8 mouse cellular contexts compared by ENCODE assay signal in the genomic region with DNA sequence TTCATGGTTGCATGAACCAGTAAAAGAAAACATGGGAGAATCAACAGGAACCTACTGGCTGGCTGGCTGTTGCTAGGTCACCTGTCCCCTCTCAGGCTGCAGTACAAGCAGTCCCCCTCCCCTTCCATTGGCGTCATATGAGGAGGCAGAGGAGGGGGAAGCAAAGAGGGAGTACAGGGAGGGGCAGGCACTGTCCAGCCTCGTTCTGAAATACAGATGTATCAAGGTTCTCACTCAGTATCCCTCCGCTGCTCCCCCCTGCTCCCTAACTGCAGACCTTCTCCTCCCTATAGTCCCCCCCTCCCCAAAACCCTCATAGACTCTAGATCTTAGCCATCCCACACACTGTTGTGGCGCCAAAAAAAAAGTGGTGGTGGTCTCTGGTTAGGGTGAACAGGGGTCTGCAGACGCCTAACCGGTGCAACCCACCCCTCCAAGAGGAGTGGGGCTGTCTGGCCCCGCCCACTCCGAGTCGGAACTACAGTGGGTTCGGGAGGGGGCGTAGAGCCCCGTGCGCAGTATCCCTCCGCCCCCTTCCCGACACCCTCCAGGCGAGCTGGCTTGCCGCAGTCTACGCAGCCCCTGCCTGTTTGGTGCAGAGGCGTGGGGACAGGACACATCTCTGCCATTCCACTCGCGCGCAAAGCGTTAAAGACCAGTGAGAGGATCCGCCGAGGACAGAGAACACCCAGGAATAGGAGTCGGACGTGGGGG. TPM values are rescaled to one million over a fixed set of nuclear protein-coding genes. Genes with fewer than 3 reads are reported as not detected.
A peak's percentile ranks its signal among the peaks of the same experiment; 100 is the strongest.
DNase-seq lines count a peak whose midpoint lies in the region; ATAC-seq and TF ChIP-seq lines count a peak whose summit lies in the region.
"Not testable (repeated sequence)": the region's sequence is repeated elsewhere in the genome, so short reads cannot be mapped to it uniquely, and the experiment has no call there.

No protein-coding gene starts in this region.

- not testable (repeated sequence) for H3K9me3 ChIP-seq in ES-E14 (ENCODE audit: control insufficient read depth, insufficient read depth, low read depth, low read length); forebrain, postnatal 0 days (ENCODE audit: low read length); hindbrain, embryonic 11.5 days (ENCODE audit: control insufficient read depth, low read length); liver, embryonic 14.5 days (ENCODE audit: control insufficient read depth, low read length); stomach, postnatal 0 days (ENCODE audit: control insufficient read depth, low read length)

- not testable (repeated sequence) for H3K27ac ChIP-seq in ES-E14 (ENCODE audit: insufficient read depth, low read depth, low read length, poor library complexity, severe bottlenecking); hindbrain, embryonic 11.5 days (ENCODE audit: low read depth, low read length); liver, embryonic 14.5 days; stomach, postnatal 0 days (replicated peaks)
- H3K27ac ChIP-seq in forebrain, postnatal 0 days (ENCODE audit: low read depth, low read length), result peak overlapping the region; percentile 78

- H3K9ac ChIP-seq in ES-E14 (ENCODE audit: insufficient read depth, low read depth, low read length, poor library complexity, severe bottlenecking), result peak overlapping the region; percentile 75
- H3K9ac ChIP-seq in forebrain, postnatal 0 days, result peak overlapping the region; percentile 68
- H3K9ac ChIP-seq in hindbrain, embryonic 11.5 days (ENCODE audit: low read depth, low read length), result peak overlapping the region; percentile 62
- not testable (repeated sequence) for H3K9ac ChIP-seq in liver, embryonic 14.5 days (replicated peaks)
- H3K9ac ChIP-seq in stomach, postnatal 0 days (ENCODE audit: low read length), result peak overlapping the region; percentile 51; the same call in 1 of the 2 replicates

- peak overlapping the region; percentile 50 for H3K4me2 ChIP-seq in forebrain, postnatal 0 days (ENCODE audit: low read depth)
- peak overlapping the region; percentile 63 for H3K4me2 ChIP-seq in hindbrain, embryonic 11.5 days (replicated peaks; ENCODE audit: low read depth, low read length)
- peak overlapping the region; percentile 53 for H3K4me2 ChIP-seq in liver, embryonic 14.5 days (ENCODE audit: low read depth)
- H3K4me2 ChIP-seq in stomach, postnatal 0 days (replicated peaks; ENCODE audit: low read depth), result peak overlapping the region; percentile 66

- H3K4me1 ChIP-seq in ES-E14 (ENCODE audit: control insufficient read depth in 2 of 2, insufficient read depth in 2 of 2, low read length in 2 of 2, poor library complexity in 1 of 2); forebrain, postnatal 0 days (ENCODE audit: insufficient read depth); hindbrain, embryonic 11.5 days (replicated peaks; ENCODE audit: control insufficient read depth, insufficient read depth, low read length); liver, embryonic 14.5 days (replicated peaks; ENCODE audit: control insufficient read depth in 2 of 2, insufficient read depth in 2 of 2, low read length in 1 of 2); stomach, postnatal 0 days (replicated peaks; ENCODE audit: control insufficient read depth, insufficient read depth): not testable (repeated sequence)

- not testable (repeated sequence) for TF ChIP-seq EP300 in liver, embryonic 14.5 days (IDR thresholded peaks at IDR 0.05; ENCODE audit: low read depth); stomach, postnatal 0 days (optimal IDR thresholded peaks at IDR 0.05)

- peak; percentile 91 for ATAC-seq in forebrain, postnatal 0 days
- peak; percentile 94 for ATAC-seq in hindbrain, embryonic 11.5 days (ENCODE audit: low FRiP score)
- ATAC-seq in liver, embryonic 14.5 days (ENCODE audit: insufficient read depth), result peak; percentile 64
- ATAC-seq in stomach, postnatal 0 days (ENCODE audit: low FRiP score, low TSS enrichment), result peak; percentile 84

- H3K27me3 ChIP-seq in forebrain, postnatal 0 days (ENCODE audit: insufficient read depth, low read length); hindbrain, embryonic 11.5 days (ENCODE audit: control insufficient read depth, insufficient read depth, low read length); liver, embryonic 14.5 days (ENCODE audit: control insufficient read depth, insufficient read depth, low read length); stomach, postnatal 0 days (ENCODE audit: control insufficient read depth, insufficient read depth, low read length): not testable (repeated sequence)

- not testable (repeated sequence) for TF ChIP-seq CTCF in forebrain, postnatal 0 days (IDR thresholded peaks at IDR 0.05; ENCODE audit: low read depth); liver, embryonic 14.5 days (IDR thresholded peaks at IDR 0.05; ENCODE audit: low read depth); stomach, postnatal 0 days (IDR thresholded peaks at IDR 0.05; ENCODE audit: low read depth)

- WGBS in forebrain, postnatal 0 days, result 36% methylated on average over 25 of the region's 27 CpGs
- whole genome bisulfite sequencing in hindbrain, embryonic 11.5 days, result 23% methylated on average over 20 of the region's 27 CpGs
- 8% methylated on average over 22 of the region's 27 CpGs for WGBS in liver, embryonic 14.5 days (ENCODE audit: insufficient replicate concordance)
- 10% methylated on average over 16 of the region's 27 CpGs for WGBS in stomach, postnatal 0 days

- in situ Hi-C loops in ES-E14 (cut with MboI; ENCODE audit: low sequenced_read_pairs in 2 of 2, unreplicated experiment in 2 of 2), result not testable (repeated sequence)

- peak overlapping the region; percentile 78 to 81 for H3K4me3 ChIP-seq in ES-E14 (ENCODE audit: insufficient read depth in 1 of 2, low read depth in 1 of 2, low read length in 2 of 2, poor library complexity in 1 of 2, severe bottlenecking in 1 of 2)
- H3K4me3 ChIP-seq in forebrain, postnatal 0 days (ENCODE audit: low read depth, low read length), result peak overlapping the region; percentile 53
- H3K4me3 ChIP-seq in hindbrain, embryonic 11.5 days (ENCODE audit: low read depth, low read length), result peak overlapping the region; percentile 53
- peak overlapping the region; percentile 41 to 46 for H3K4me3 ChIP-seq in liver, embryonic 14.5 days (ENCODE audit: insufficient read depth in 1 of 2, low read depth in 2 of 2, low read length in 2 of 2)
- H3K4me3 ChIP-seq in stomach, postnatal 0 days (ENCODE audit: low read depth, low read length), result peak overlapping the region; percentile 45

- H3K36me3 ChIP-seq in ES-E14 (ENCODE audit: control insufficient read depth, insufficient read depth, low read length, poor library complexity, severe bottlenecking); hindbrain, embryonic 11.5 days (ENCODE audit: control insufficient read depth, insufficient read depth, low read length); liver, embryonic 14.5 days (replicated peaks; ENCODE audit: control insufficient read depth, insufficient read depth, low read depth); stomach, postnatal 0 days (ENCODE audit: control insufficient read depth, insufficient read depth, low read length): not testable (repeated sequence)
- peaks cover 13% of the 10 kb centered on the region for H3K36me3 ChIP-seq in forebrain, postnatal 0 days (ENCODE audit: insufficient read depth)

- DNase-seq in ES-E14 (ENCODE audit: low read depth, low spot score), result peak; percentile 29
- peak; percentile 47 for DNase-seq in cerebellum, adult 8-10 months
- peak; percentile 85 for DNase-seq in forebrain, postnatal 0 days
- DNase-seq in hindbrain, embryonic 11.5 days (ENCODE audit: low spot score), result peak; percentile 60
- peak; percentile 49 to 58 for DNase-seq in layer of hippocampus, adult 18-20 months (ENCODE audit: low spot score in 2 of 2)
- DNase-seq in liver, embryonic 14.5 days (ENCODE audit: low read depth in 3 of 3, low spot score in 3 of 3), result not testable (repeated sequence)
- peak; percentile 52 for DNase-seq in neural tube, embryonic 10.5 days (ENCODE audit: extremely low spot score, low spot score)
- peak; percentile 36 for DNase-seq in stomach, postnatal 0 days (ENCODE audit: low spot score)

RNA-seq across cellular contexts. Expression of a gene that starts 1.6 kb away (rescaled TPM):
- total RNA-seq in ES-E14 (2012; rRNA removed), result 8.8 and 15.0 TPM in 2 replicates
- 68.0 and 86.0 TPM in 2 replicates for total RNA-seq in forebrain, postnatal 0 days (2014; rRNA removed)
- 79.9 and 99.6 TPM in 2 replicates for polyA plus RNA-seq in forebrain, postnatal 0 days (2015; fragmentation: Nextera tagmentation; extraction: Ambion mirVana)
- polyA plus RNA-seq in hindbrain, embryonic 11.5 days (2014; fragmentation: Nextera tagmentation; extraction: Ambion mirVana), result 72.1 and 73.3 TPM in 2 replicates
- 10 to 100 TPM; 67.0 to 73.8 TPM for total RNA-seq in layer of hippocampus, adult 18-20 months (2021)
- polyA plus RNA-seq in liver, embryonic 14.5 days (2012; rRNA removed), result 3.1 and 5.8 TPM in 2 replicates
- 8.7 and 10.3 TPM in 2 replicates for polyA plus RNA-seq in liver, embryonic 14.5 days (2014; fragmentation: Nextera tagmentation; extraction: Ambion mirVana)
- 16.1 and 16.6 TPM in 2 replicates for polyA plus RNA-seq in stomach, postnatal 0 days (2015; fragmentation: Nextera tagmentation; extraction: Ambion mirVana)

RNA-seq across cellular contexts. Expression of a gene that starts 43.1 kb away (rescaled TPM):
- 11.8 and 16.3 TPM in 2 replicates for total RNA-seq in ES-E14 (2012; rRNA removed)
- total RNA-seq in forebrain, postnatal 0 days (2014; rRNA removed), result 121 and 175 TPM in 2 replicates
- polyA plus RNA-seq in forebrain, postnatal 0 days (2015; fragmentation: Nextera tagmentation; extraction: Ambion mirVana), result 105 and 155 TPM in 2 replicates
- 32.9 and 42.6 TPM in 2 replicates for polyA plus RNA-seq in hindbrain, embryonic 11.5 days (2014; fragmentation: Nextera tagmentation; extraction: Ambion mirVana)
- 100 to 1,000 TPM; 194 to 223 TPM for total RNA-seq in layer of hippocampus, adult 18-20 months (2021)
- polyA plus RNA-seq in liver, embryonic 14.5 days (2012; rRNA removed), result 0.88 and 1.0 TPM in 2 replicates
- polyA plus RNA-seq in liver, embryonic 14.5 days (2014; fragmentation: Nextera tagmentation; extraction: Ambion mirVana), result 0.67 and 0.80 TPM in 2 replicates
- 6.1 and 6.2 TPM in 2 replicates for polyA plus RNA-seq in stomach, postnatal 0 days (2015; fragmentation: Nextera tagmentation; extraction: Ambion mirVana)

RNA-seq across cellular contexts. Expression of a gene that starts 53.2 kb away (rescaled TPM):
- total RNA-seq in ES-E14 (2012; rRNA removed), result 6.9 and 10.0 TPM in 2 replicates
- 15.8 and 22.5 TPM in 2 replicates for total RNA-seq in forebrain, postnatal 0 days (2014; rRNA removed)
- polyA plus RNA-seq in forebrain, postnatal 0 days (2015; fragmentation: Nextera tagmentation; extraction: Ambion mirVana), result 16.8 and 20.8 TPM in 2 replicates
- 9.1 and 9.8 TPM in 2 replicates for polyA plus RNA-seq in hindbrain, embryonic 11.5 days (2014; fragmentation: Nextera tagmentation; extraction: Ambion mirVana)
- 10 to 100 TPM; 24.1 to 25.4 TPM for total RNA-seq in layer of hippocampus, adult 18-20 months (2021)
- polyA plus RNA-seq in liver, embryonic 14.5 days (2012; rRNA removed), result 1.0 and 1.7 TPM in 2 replicates
- 2.2 and 2.4 TPM in 2 replicates for polyA plus RNA-seq in liver, embryonic 14.5 days (2014; fragmentation: Nextera tagmentation; extraction: Ambion mirVana)
- 6.5 TPM in 2 replicates for polyA plus RNA-seq in stomach, postnatal 0 days (2015; fragmentation: Nextera tagmentation; extraction: Ambion mirVana)

RNA-seq across cellular contexts. Expression of a gene that starts 53.2 kb away (rescaled TPM):
- 30.7 and 35.3 TPM in 2 replicates for total RNA-seq in ES-E14 (2012; rRNA removed)
- 279 and 396 TPM in 2 replicates for total RNA-seq in forebrain, postnatal 0 days (2014; rRNA removed)
- 112 and 177 TPM in 2 replicates for polyA plus RNA-seq in forebrain, postnatal 0 days (2015; fragmentation: Nextera tagmentation; extraction: Ambion mirVana)
- polyA plus RNA-seq in hindbrain, embryonic 11.5 days (2014; fragmentation: Nextera tagmentation; extraction: Ambion mirVana), result 69.0 and 75.2 TPM in 2 replicates
- total RNA-seq in layer of hippocampus, adult 18-20 months (2021), result 100 to 1,000 TPM; 321 to 325 TPM
- polyA plus RNA-seq in liver, embryonic 14.5 days (2012; rRNA removed), result 3.5 and 5.9 TPM in 2 replicates
- 6.2 and 7.7 TPM in 2 replicates for polyA plus RNA-seq in liver, embryonic 14.5 days (2014; fragmentation: Nextera tagmentation; extraction: Ambion mirVana)
- 10.9 and 11.3 TPM in 2 replicates for polyA plus RNA-seq in stomach, postnatal 0 days (2015; fragmentation: Nextera tagmentation; extraction: Ambion mirVana)
